ENCODE assay signal across 9 mouse cellular contexts in genomic region chr11:106778132-106778531, GRCm38 (mm10). TPM values are rescaled to one million over a fixed set of nuclear protein-coding genes. Genes with fewer than 3 reads are reported as not detected.
DNase-seq lines count a peak whose midpoint lies in the region; ATAC-seq lines count a peak whose summit lies in the region.
"Had no signal": no experiment of that assay in that cellular context is flagged by ENCODE, and none has a peak within 500 bp of the region (broad histone marks: within the 10 kb centered on the region; RNA-seq: fewer than 3 reads in every experiment).

No protein-coding gene starts in this region.

- no peaks in the 10 kb centered on the region for H3K9me3 ChIP-seq in kidney, embryonic 15.5 days (replicated peaks)
- no peaks in the 10 kb centered on the region for H3K9me3 ChIP-seq in embryonic facial prominence, embryonic 14.5 days (ENCODE audit: control insufficient read depth, low read length)
- no peaks in the 10 kb centered on the region for H3K9me3 ChIP-seq in liver, embryonic 16.5 days (replicated peaks; ENCODE audit: control insufficient read depth, low read length)

- no peak overlapping the region for H3K9ac ChIP-seq in kidney, embryonic 15.5 days
- no peak overlapping the region for H3K9ac ChIP-seq in embryonic facial prominence, embryonic 14.5 days (ENCODE audit: low read depth, low read length)
- H3K9ac ChIP-seq in liver, embryonic 16.5 days (ENCODE audit: low read depth, low read length): no peak overlapping the region; the same call in 1 of the 2 replicates

- no peaks in the 10 kb centered on the region for H3K27me3 ChIP-seq in kidney, embryonic 15.5 days
- no peaks in the 10 kb centered on the region for H3K27me3 ChIP-seq in embryonic facial prominence, embryonic 14.5 days (replicated peaks; ENCODE audit: control insufficient read depth, insufficient read depth, low read length)
- H3K27me3 ChIP-seq in liver, embryonic 16.5 days (ENCODE audit: control insufficient read depth, insufficient read depth, low read depth, low read length): no peaks in the 10 kb centered on the region

- H3K4me1 ChIP-seq in kidney, embryonic 15.5 days: peaks cover 17% of the 10 kb centered on the region
- no peaks in the 10 kb centered on the region for H3K4me1 ChIP-seq in embryonic facial prominence, embryonic 14.5 days (ENCODE audit: control insufficient read depth, insufficient read depth, low read length)
- peaks cover 14% of the 10 kb centered on the region for H3K4me1 ChIP-seq in liver, embryonic 16.5 days (ENCODE audit: control insufficient read depth, low read depth, low read length)

- peak; percentile 37 for DNase-seq in CD4-positive, CD25-positive, alpha-beta regulatory T cell, adult 2 months (ENCODE audit: low read depth, low spot score)
- DNase-seq in kidney, postnatal 4 days: no peak
- DNase-seq in embryonic facial prominence, embryonic 14.5 days (ENCODE audit: low spot score): no peak
- DNase-seq in adrenal gland, postnatal 25 days: no peak
- no peak for DNase-seq in gastrocnemius, postnatal 4 days (ENCODE audit: low spot score in 2 of 2)
- DNase-seq: cerebellum, adult 18-20 months had no signal

- H3K36me3 ChIP-seq in kidney, embryonic 15.5 days: peaks cover 73% of the 10 kb centered on the region
- H3K36me3 ChIP-seq in embryonic facial prominence, embryonic 14.5 days (ENCODE audit: control insufficient read depth, insufficient read depth, low read length): peaks cover 70% of the 10 kb centered on the region
- H3K36me3 ChIP-seq in liver, embryonic 16.5 days (ENCODE audit: control insufficient read depth, insufficient read depth): peaks cover 30% of the 10 kb centered on the region

- ATAC-seq in CD4-positive, CD25-positive, alpha-beta regulatory T cell, adult 4 months: no peak
- ATAC-seq in kidney, embryonic 15.5 days (replicated peaks; ENCODE audit: low FRiP score): no peak
- no peak for ATAC-seq in embryonic facial prominence, embryonic 14.5 days (ENCODE audit: low read depth)
- ATAC-seq in liver, embryonic 16.5 days (ENCODE audit: low read depth): no peak

- WGBS in kidney, embryonic 15.5 days: 94% methylated on average over 7 of the region's 7 CpGs
- WGBS in embryonic facial prominence, embryonic 14.5 days: 90% methylated on average over 7 of the region's 7 CpGs
- WGBS in liver, embryonic 16.5 days (ENCODE audit: insufficient replicate concordance): 69% methylated on average over 7 of the region's 7 CpGs

- H3K4me2 ChIP-seq in kidney, embryonic 15.5 days: peak overlapping the region; percentile 82
- peak overlapping the region; percentile 57 for H3K4me2 ChIP-seq in embryonic facial prominence, embryonic 14.5 days (ENCODE audit: low read depth, low read length)
- peak overlapping the region; percentile 93 for H3K4me2 ChIP-seq in liver, embryonic 16.5 days (ENCODE audit: low read depth, low read length)

- H3K4me3 ChIP-seq in kidney, embryonic 15.5 days (replicated peaks): peak overlapping the region; percentile 89
- H3K4me3 ChIP-seq in embryonic facial prominence, embryonic 14.5 days (ENCODE audit: low read depth, low read length): peak overlapping the region; percentile 87
- peak overlapping the region; percentile 85 for H3K4me3 ChIP-seq in liver, embryonic 16.5 days (ENCODE audit: low read depth, low read length)

- H3K27ac ChIP-seq in kidney, embryonic 15.5 days: no peak overlapping the region
- H3K27ac ChIP-seq in embryonic facial prominence, embryonic 14.5 days (replicated peaks; ENCODE audit: low read depth, low read length): no peak overlapping the region
- H3K27ac ChIP-seq in liver, embryonic 16.5 days (ENCODE audit: low read length): no peak overlapping the region

RNA-seq across cellular contexts. Expression of gene Polg2, which starts 1.2 kb away (rescaled TPM):
- polyA plus RNA-seq in CD4-positive, CD25-positive, alpha-beta regulatory T cell, adult 4 months (2017; shearing (Covaris generic)): 10 to 100 TPM; 15.0 to 15.3 TPM
- polyA plus RNA-seq in kidney, embryonic 15.5 days (2015; fragmentation: Nextera tagmentation; extraction: Ambion mirVana): 10.2 and 12.1 TPM in 2 replicates
- polyA plus RNA-seq in embryonic facial prominence, embryonic 14.5 days (2014; fragmentation: Nextera tagmentation; extraction: Ambion mirVana): 9.8 and 10.2 TPM in 2 replicates
- 4.0 and 4.5 TPM in 2 replicates for polyA plus RNA-seq in liver, embryonic 16.5 days (2015; fragmentation: Nextera tagmentation; extraction: Ambion mirVana)
- total RNA-seq in adrenal gland, postnatal 25 days (2021): 7.1 and 8.4 TPM in 2 replicates
- 1 to 10 TPM; 8.2 TPM for total RNA-seq in gastrocnemius, postnatal 4 days (2021)

RNA-seq across cellular contexts. Expression of gene Ddx5, which starts 10.9 kb away (rescaled TPM):
- polyA plus RNA-seq in CD4-positive, CD25-positive, alpha-beta regulatory T cell, adult 4 months (2017; shearing (Covaris generic)): 100 to 1,000 TPM; 471 to 562 TPM
- 344 and 366 TPM in 2 replicates for polyA plus RNA-seq in kidney, embryonic 15.5 days (2015; fragmentation: Nextera tagmentation; extraction: Ambion mirVana)
- polyA plus RNA-seq in embryonic facial prominence, embryonic 14.5 days (2014; fragmentation: Nextera tagmentation; extraction: Ambion mirVana): 334 and 344 TPM in 2 replicates
- polyA plus RNA-seq in liver, embryonic 16.5 days (2015; fragmentation: Nextera tagmentation; extraction: Ambion mirVana): 118 and 124 TPM in 2 replicates
- 703 and 926 TPM in 2 replicates for total RNA-seq in adrenal gland, postnatal 25 days (2021)
- 100 to 1,000 TPM; 388 to 472 TPM for total RNA-seq in gastrocnemius, postnatal 4 days (2021)

RNA-seq across cellular contexts. Expression of gene Cep95, which starts 10.9 kb away (rescaled TPM):
- polyA plus RNA-seq in CD4-positive, CD25-positive, alpha-beta regulatory T cell, adult 4 months (2017; shearing (Covaris generic)): 10 to 100 TPM; 36.7 to 48.9 TPM
- 21.7 and 22.0 TPM in 2 replicates for polyA plus RNA-seq in kidney, embryonic 15.5 days (2015; fragmentation: Nextera tagmentation; extraction: Ambion mirVana)
- 15.8 and 16.6 TPM in 2 replicates for polyA plus RNA-seq in embryonic facial prominence, embryonic 14.5 days (2014; fragmentation: Nextera tagmentation; extraction: Ambion mirVana)
- polyA plus RNA-seq in liver, embryonic 16.5 days (2015; fragmentation: Nextera tagmentation; extraction: Ambion mirVana): 8.6 and 10.0 TPM in 2 replicates
- 10.5 and 14.7 TPM in 2 replicates for total RNA-seq in adrenal gland, postnatal 25 days (2021)
- 10 to 100 TPM in 1 of 2 experiments, 1 to 10 TPM in 1; 8.9 to 12.5 TPM for total RNA-seq in gastrocnemius, postnatal 4 days (2021)

RNA-seq across cellular contexts. Expression of gene Milr1, which starts 27.1 kb away (rescaled TPM):
- polyA plus RNA-seq in CD4-positive, CD25-positive, alpha-beta regulatory T cell, adult 4 months (2017; shearing (Covaris generic)): 10 to 100 TPM in 1 of 2 experiments, 1 to 10 TPM in 1; 9.7 to 14.3 TPM
- 1.0 and 1.7 TPM in 2 replicates for polyA plus RNA-seq in kidney, embryonic 15.5 days (2015; fragmentation: Nextera tagmentation; extraction: Ambion mirVana)
- polyA plus RNA-seq in embryonic facial prominence, embryonic 14.5 days (2014; fragmentation: Nextera tagmentation; extraction: Ambion mirVana): 1.4 and 2.0 TPM in 2 replicates
- polyA plus RNA-seq in liver, embryonic 16.5 days (2015; fragmentation: Nextera tagmentation; extraction: Ambion mirVana): 2.0 and 2.7 TPM in 2 replicates
- total RNA-seq in adrenal gland, postnatal 25 days (2021): 0.52 and 0.71 TPM in 2 replicates
- total RNA-seq in gastrocnemius, postnatal 4 days (2021): 1 to 10 TPM; 1.1 to 1.8 TPM

RNA-seq across cellular contexts. Expression of gene Pecam1, which starts 27.7 kb away (rescaled TPM):
- 100 to 1,000 TPM; 116 to 166 TPM for polyA plus RNA-seq in CD4-positive, CD25-positive, alpha-beta regulatory T cell, adult 4 months (2017; shearing (Covaris generic))
- polyA plus RNA-seq in kidney, embryonic 15.5 days (2015; fragmentation: Nextera tagmentation; extraction: Ambion mirVana): 59.3 and 66.5 TPM in 2 replicates
- 46.8 and 48.9 TPM in 2 replicates for polyA plus RNA-seq in embryonic facial prominence, embryonic 14.5 days (2014; fragmentation: Nextera tagmentation; extraction: Ambion mirVana)
- 8.4 and 9.5 TPM in 2 replicates for polyA plus RNA-seq in liver, embryonic 16.5 days (2015; fragmentation: Nextera tagmentation; extraction: Ambion mirVana)
- total RNA-seq in adrenal gland, postnatal 25 days (2021): 76.1 and 90.7 TPM in 2 replicates
- 100 to 1,000 TPM; 123 to 126 TPM for total RNA-seq in gastrocnemius, postnatal 4 days (2021)
